Mouse (Mus musculus) spleen, adult 2 months (tissue): ENCODE results near the gene Tbc1d14.

ENCODE experiments used
- CTCF ChIP-seq: fragments of 200-500 bp; IDR thresholded peaks from 2 replicates; pipeline ENCODE4 v1.5.1; 2011; ENCODE audit warnings: mild to moderate bottlenecking, inconsistent platforms; ENCODE audit not compliant: insufficient read depth, insufficient read length, insufficient replicate concordance; ENCODE audit errors: extremely low read depth
- POLR2A ChIP-seq: fragments of 200-500 bp; IDR thresholded peaks from 2 replicates; pipeline ENCODE4 v1.6.1; 2011; ENCODE audit warnings: low read depth, low read length, inconsistent platforms

DNA sequence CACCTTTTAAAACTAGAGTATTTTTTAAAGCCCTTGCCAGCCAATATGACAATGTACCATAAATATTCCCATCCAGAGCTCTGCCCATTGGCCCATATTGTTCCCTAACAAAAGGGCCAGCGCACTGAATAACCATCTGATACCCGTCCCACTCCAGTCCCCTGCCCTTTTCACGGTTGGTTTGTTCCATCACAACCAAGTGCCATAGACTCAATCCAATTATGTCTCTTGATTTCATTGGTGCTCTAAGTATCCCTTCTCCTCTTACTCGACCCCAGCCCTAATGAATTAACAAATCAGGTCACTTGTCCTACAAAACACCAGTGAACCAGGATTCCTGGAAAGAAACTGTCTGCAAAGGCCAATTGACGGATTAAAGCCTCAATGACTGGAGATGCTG lies 129.7 kb downstream of the Tbc1d14 start:
- TF ChIP-seq CTCF (no peak), POLR2A (no peak)
